Mouse (Mus musculus) hindbrain, embryonic 11.5 days (tissue): ENCODE measurements at regions not wholly inside any gene's neighbourhood (a gene's known extent, or its start where the extent isn't known, plus 50 kb on each side); places are given as distances from the start of the nearest gene placed in this dataset.

Source experiments
- ATAC-seq: fragments of 200-750 bp; cut with Nextera tagmentation; 2 replicates; pipeline ENCODE4 v1.8.0; 2017; ENCODE audit warnings: mild to moderate bottlenecking, moderate TSS enrichment, moderate library complexity; ENCODE audit not compliant: low FRiP score
- DNase-seq: peaks from one replicate; pipeline ENCODE4 v3.0.0-alpha.2; 2015; ENCODE audit warnings: low spot score
- H3K27ac ChIP-seq: fragments of 300-500 bp; sonication (generic); 2 replicates; pipeline ENCODE4 v1.5.1; 2014; ENCODE audit warnings: mild to moderate bottlenecking, low read depth, low read length
- H3K27me3 ChIP-seq: fragments of 300-500 bp; sonication (generic); 2 replicates; pipeline ENCODE4 v1.6.1; 2014; ENCODE audit warnings: mild to moderate bottlenecking, low read length, moderate library complexity, mixed read lengths; ENCODE audit not compliant: control insufficient read depth, insufficient read depth
- H3K36me3 ChIP-seq: fragments of 300-500 bp; sonication (generic); 2 replicates; pipeline ENCODE4 v1.6.1; 2014; ENCODE audit warnings: mild to moderate bottlenecking, low read length, moderate library complexity, mixed read lengths; ENCODE audit not compliant: control insufficient read depth, insufficient read depth
- H3K4me1 ChIP-seq: fragments of 300-500 bp; sonication (generic); replicated peaks from 2 replicates; pipeline ENCODE4 v1.6.1; 2014; ENCODE audit warnings: low read length, mixed read lengths; ENCODE audit not compliant: control insufficient read depth, insufficient read depth
- H3K4me2 ChIP-seq: fragments of 300-500 bp; sonication (generic); replicated peaks from 2 replicates; pipeline ENCODE4 v1.6.1; 2014; ENCODE audit warnings: mild to moderate bottlenecking, low read depth, low read length
- H3K4me3 ChIP-seq: fragments of 300-500 bp; sonication (generic); 2 replicates; pipeline ENCODE4 v1.5.1; 2014; ENCODE audit warnings: low read depth, low read length
- H3K9ac ChIP-seq: fragments of 300-500 bp; sonication (generic); 2 replicates; pipeline ENCODE4 v1.6.1; 2014; ENCODE audit warnings: low read depth, low read length
- H3K9me3 ChIP-seq: fragments of 300-500 bp; sonication (generic); 2 replicates; pipeline ENCODE4 v1.6.1; 2016; ENCODE audit warnings: low read length; ENCODE audit not compliant: control insufficient read depth
- WGBS: fragments of 180-500 bp; shearing (Covaris S2); extraction: QIAGEN DNeasy Blood & Tissue Kit; methylation state at CpG from one replicate; pipeline ENCODE4 v1.1.7; 2014; 5-methylcytosine and 5-hydroxymethylcytosine counted together

GRCm38 (mm10) chr12:99059491-99059890 lies 139.1 kb downstream of the Ttc8 start:
- no peaks in the 10 kb centered on the region for H3K27me3 ChIP-seq
- H3K9ac ChIP-seq: no peak overlapping the region
- no peak overlapping the region for H3K4me2 ChIP-seq
- no peak overlapping the region for H3K27ac ChIP-seq
- H3K9me3 ChIP-seq: no peaks in the 10 kb centered on the region
- 95% methylated on average over 4 of the region's 4 CpGs for WGBS
- no peaks in the 10 kb centered on the region for H3K4me1 ChIP-seq
- H3K36me3 ChIP-seq: no peaks in the 10 kb centered on the region
- H3K4me3 ChIP-seq: no peak overlapping the region
- no peak for DNase-seq
- no peak for ATAC-seq

- no peak overlapping the region for H3K27ac ChIP-seq
- H3K36me3 ChIP-seq: no peaks in the 10 kb centered on the region
- no peak overlapping the region for H3K4me3 ChIP-seq
- no peaks in the 10 kb centered on the region for H3K27me3 ChIP-seq
- no peaks in the 10 kb centered on the region for H3K4me1 ChIP-seq
- no peaks in the 10 kb centered on the region for H3K9me3 ChIP-seq
- DNase-seq (no peak), ATAC-seq (no peak)
- no peak overlapping the region for H3K9ac ChIP-seq
- no peak overlapping the region for H3K4me2 ChIP-seq
- WGBS: 50% methylated on average over 2 of the region's 2 CpGs
Observed at GRCm38 (mm10) chr12:99060702-99061101, 140.3 kb downstream of the Ttc8 start.

GRCm38 (mm10) chr12:99063441-99063840 lies 143.1 kb downstream of the Ttc8 start:
- Histone ChIP-seq H3K36me3 (no peaks in the 10 kb centered on the region), H3K9me3 (no peaks in the 10 kb centered on the region), H3K4me1 (no peaks in the 10 kb centered on the region), H3K9ac (no peak overlapping the region), H3K27me3 (no peaks in the 10 kb centered on the region), H3K27ac (no peak overlapping the region), H3K4me2 (no peak overlapping the region), H3K4me3 (no peak overlapping the region)
- ATAC-seq (no peak), DNase-seq (no peak)
- 83% methylated on average over 3 of the region's 3 CpGs for WGBS

- WGBS: 85% methylated on average over 8 of the region's 8 CpGs
- H3K36me3 ChIP-seq: no peaks in the 10 kb centered on the region
- H3K4me3 ChIP-seq: no peak overlapping the region
- ATAC-seq (no peak), DNase-seq (no peak)
- H3K4me2 ChIP-seq: no peak overlapping the region
- no peak overlapping the region for H3K9ac ChIP-seq
- no peaks in the 10 kb centered on the region for H3K4me1 ChIP-seq
- no peaks in the 10 kb centered on the region for H3K27me3 ChIP-seq
- H3K27ac ChIP-seq: no peak overlapping the region
- no peaks in the 10 kb centered on the region for H3K9me3 ChIP-seq
Observed at GRCm38 (mm10) chr12:99063885-99064284, 143.5 kb downstream of the Ttc8 start.

- Histone ChIP-seq H3K4me1 (no peaks in the 10 kb centered on the region), H3K4me3 (no peak overlapping the region), H3K27ac (no peak overlapping the region), H3K9me3 (no peaks in the 10 kb centered on the region), H3K36me3 (no peaks in the 10 kb centered on the region), H3K9ac (no peak overlapping the region), H3K4me2 (no peak overlapping the region), H3K27me3 (no peaks in the 10 kb centered on the region)
- 88% methylated on average over 3 of the region's 3 CpGs for WGBS
- no peak for DNase-seq
- ATAC-seq: no peak
Observed at GRCm38 (mm10) chr12:99067962-99068361, 147.6 kb downstream of the Ttc8 start.

GRCm38 (mm10) chr12:99073766-99074165 lies 153.4 kb downstream of the Ttc8 start:
- no peak for ATAC-seq
- WGBS: 86% methylated on average over 5 of the region's 5 CpGs

GRCm38 (mm10) chr12:99077366-99077765 lies 157.0 kb downstream of the Ttc8 start:
- DNase-seq (no peak), ATAC-seq (no peak)
- H3K4me2 ChIP-seq: no peak overlapping the region
- H3K27me3 ChIP-seq: no peaks in the 10 kb centered on the region
- H3K36me3 ChIP-seq: no peaks in the 10 kb centered on the region
- H3K9ac ChIP-seq: no peak overlapping the region
- no peaks in the 10 kb centered on the region for H3K4me1 ChIP-seq
- H3K9me3 ChIP-seq: no peaks in the 10 kb centered on the region
- H3K27ac ChIP-seq: no peak overlapping the region
- 75% methylated on average over 3 of the region's 3 CpGs for WGBS
- H3K4me3 ChIP-seq: no peak overlapping the region

More at GRCm38 (mm10) chr12:99073766-99074165, 153.4 kb downstream of the Ttc8 start:
- no peak for DNase-seq
- no peak overlapping the region for H3K9ac ChIP-seq
- H3K36me3 ChIP-seq: no peaks in the 10 kb centered on the region
- H3K4me3 ChIP-seq: no peak overlapping the region
- H3K27ac ChIP-seq: no peak overlapping the region
- no peaks in the 10 kb centered on the region for H3K27me3 ChIP-seq
- no peaks in the 10 kb centered on the region for H3K9me3 ChIP-seq
- H3K4me2 ChIP-seq: no peak overlapping the region
- H3K4me1 ChIP-seq: no peaks in the 10 kb centered on the region

GRCm38 (mm10) chr12:99079873-99080272 lies 159.5 kb downstream of the Ttc8 start:
- H3K9ac ChIP-seq: no peak overlapping the region
- H3K27me3 ChIP-seq: no peaks in the 10 kb centered on the region
- WGBS: 85% methylated on average over 1 of the region's 1 CpGs
- H3K36me3 ChIP-seq: no peaks in the 10 kb centered on the region
- no peak overlapping the region for H3K4me3 ChIP-seq
- no peaks in the 10 kb centered on the region for H3K9me3 ChIP-seq
- no peak overlapping the region for H3K4me2 ChIP-seq
- ATAC-seq: no peak
- no peak for DNase-seq
- H3K27ac ChIP-seq: no peak overlapping the region
- H3K4me1 ChIP-seq: no peaks in the 10 kb centered on the region

GRCm38 (mm10) chr12:99083616-99084015 lies 163.2 kb downstream of the Ttc8 start:
- DNase-seq (peak; percentile 17), ATAC-seq (no peak; the same call in 1 of the 2 replicates)
- no peak overlapping the region for H3K4me3 ChIP-seq
- no peaks in the 10 kb centered on the region for H3K36me3 ChIP-seq
- H3K4me1 ChIP-seq: peaks cover 2% of the 10 kb centered on the region
- 48% methylated on average over 11 of the region's 11 CpGs for WGBS
- H3K9me3 ChIP-seq: no peaks in the 10 kb centered on the region
- H3K4me2 ChIP-seq: no peak overlapping the region
- H3K9ac ChIP-seq: no peak overlapping the region
- no peak overlapping the region for H3K27ac ChIP-seq
- H3K27me3 ChIP-seq: no peaks in the 10 kb centered on the region
